Mouse (Mus musculus): ENCODE data around the gene Tspan12. TPM values are rescaled to one million over a fixed set of nuclear protein-coding genes. Genes with fewer than 3 reads are reported as not detected.

Tspan12 gene
- total and polyA plus RNA-seq, 2 experiments, result 37.1 to 165 TPM

DNA sequence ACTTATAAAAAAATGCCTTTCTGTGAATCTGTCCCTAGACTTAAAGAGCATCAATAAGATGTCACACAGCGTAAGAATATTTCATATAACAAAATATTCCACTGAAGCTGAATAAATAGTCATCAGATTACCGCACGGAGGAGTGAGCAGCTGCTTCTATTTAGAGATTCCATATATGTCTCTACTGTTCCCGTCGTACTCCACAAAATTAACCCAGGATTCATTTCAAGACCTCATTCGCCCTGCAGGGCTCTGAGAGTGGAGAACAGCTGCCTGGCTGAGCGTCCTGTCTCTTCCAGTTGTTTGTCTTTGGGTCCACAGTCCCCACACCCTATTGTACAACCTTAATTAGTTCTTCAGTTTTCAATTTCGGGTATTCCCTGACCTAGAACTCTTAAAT is 11.9 kb upstream of the Tspan12 start:
- Histone ChIP-seq H3K9ac (ENCODE audit: low read depth, low read length) (no peak overlapping the region), H3K79me2 (ENCODE audit: control insufficient read depth, insufficient read depth, low read length) (no peaks in the 10 kb centered on the region), H3K4me3 (ENCODE audit: insufficient read depth, low read depth, low read length) (no peak overlapping the region), H3K4me1 (ENCODE audit: control insufficient read depth, insufficient read depth, low read length) (no peaks in the 10 kb centered on the region), H3K27me3 (ENCODE audit: control insufficient read depth, insufficient read depth, low read length) (no peaks in the 10 kb centered on the region), H3K36me3 (ENCODE audit: control insufficient read depth, insufficient read depth, low read length) (no peaks in the 10 kb centered on the region), H3K27ac (replicated peaks; ENCODE audit: insufficient read depth, low read depth, low read length) (no peak overlapping the region)
- WGBS, result 81% methylated on average over 8 of the region's 8 CpGs
- TF ChIP-seq POLR2A (IDR thresholded peaks at IDR 0.05; ENCODE audit: extremely low read depth, insufficient read depth, low read length), result no peak
- no peak for TF ChIP-seq CTCF (IDR thresholded peaks at IDR 0.05; ENCODE audit: low read depth, low read length)
- no peak for DNase-seq (ENCODE audit: extremely low read depth, low read depth, low spot score)

DNA sequence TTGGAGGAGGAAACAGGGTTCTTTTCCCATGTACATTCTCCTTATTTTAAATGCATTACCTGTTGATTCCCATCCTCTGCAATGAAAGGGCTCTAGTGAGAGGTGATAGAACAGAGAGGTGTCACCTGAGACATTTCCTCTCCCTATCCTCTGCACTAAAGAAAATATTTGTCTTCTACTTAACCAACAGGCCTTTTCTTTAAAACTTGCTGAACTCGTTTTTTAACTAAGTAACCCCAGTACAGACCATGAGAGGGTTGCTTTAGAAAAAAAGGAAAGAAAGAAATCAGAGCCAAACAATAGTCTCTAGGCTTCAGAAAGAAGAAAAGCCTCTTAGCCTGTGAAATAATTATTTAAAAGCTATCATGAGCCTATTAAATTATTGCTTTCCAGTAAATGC is 11.2 kb upstream of the Tspan12 start:
- no peak overlapping the region for H3K27ac ChIP-seq (replicated peaks; ENCODE audit: insufficient read depth, low read depth, low read length)
- H3K36me3 ChIP-seq (ENCODE audit: control insufficient read depth, insufficient read depth, low read length), result no peaks in the 10 kb centered on the region
- H3K9ac ChIP-seq (ENCODE audit: low read depth, low read length), result no peak overlapping the region
- H3K79me2 ChIP-seq (ENCODE audit: control insufficient read depth, insufficient read depth, low read length), result no peaks in the 10 kb centered on the region
- WGBS, result 39% methylated on average over 1 of the region's 1 CpGs
- no peak overlapping the region for H3K4me3 ChIP-seq (ENCODE audit: insufficient read depth, low read depth, low read length)
- H3K27me3 ChIP-seq (ENCODE audit: control insufficient read depth, insufficient read depth, low read length), result no peaks in the 10 kb centered on the region
- TF ChIP-seq CTCF (IDR thresholded peaks at IDR 0.05; ENCODE audit: low read depth, low read length) (no peak), POLR2A (IDR thresholded peaks at IDR 0.05; ENCODE audit: extremely low read depth, insufficient read depth, low read length) (no peak)
- no peak for DNase-seq (ENCODE audit: extremely low read depth, low read depth, low spot score)
- H3K4me1 ChIP-seq (ENCODE audit: control insufficient read depth, insufficient read depth, low read length), result no peaks in the 10 kb centered on the region

DNA sequence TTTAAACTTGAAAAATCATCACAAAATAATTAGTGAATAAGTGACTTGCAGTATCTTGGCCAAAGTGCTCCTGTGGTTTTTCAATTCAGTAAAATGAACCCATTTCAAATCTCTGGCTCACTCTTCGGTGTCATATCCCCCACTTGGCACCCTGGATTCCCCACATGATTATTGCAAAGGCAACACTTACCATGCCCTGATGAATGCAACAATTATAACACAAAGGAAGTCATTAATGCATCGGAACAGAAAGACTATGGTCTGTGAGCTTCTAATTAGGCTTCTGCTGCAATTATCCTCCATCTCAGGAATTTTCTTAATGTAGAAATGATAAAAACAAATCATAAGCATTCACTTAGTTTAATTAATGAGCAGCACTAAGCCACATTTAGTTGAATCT is 9.0 kb upstream of the Tspan12 start:
- WGBS, result 87% methylated on average over 2 of the region's 2 CpGs
- DNase-seq (ENCODE audit: extremely low read depth, low read depth, low spot score), result no peak
- Histone ChIP-seq H3K27me3 (ENCODE audit: control insufficient read depth, insufficient read depth, low read length) (no peaks in the 10 kb centered on the region), H3K36me3 (ENCODE audit: control insufficient read depth, insufficient read depth, low read length) (no peaks in the 10 kb centered on the region), H3K79me2 (ENCODE audit: control insufficient read depth, insufficient read depth, low read length) (no peaks in the 10 kb centered on the region), H3K9ac (ENCODE audit: low read depth, low read length) (no peak overlapping the region), H3K4me3 (ENCODE audit: insufficient read depth, low read depth, low read length) (no peak overlapping the region), H3K27ac (replicated peaks; ENCODE audit: insufficient read depth, low read depth, low read length) (no peak overlapping the region), H3K4me1 (ENCODE audit: control insufficient read depth, insufficient read depth, low read length) (no peaks in the 10 kb centered on the region)
- TF ChIP-seq POLR2A (IDR thresholded peaks at IDR 0.05; ENCODE audit: extremely low read depth, insufficient read depth, low read length) (no peak), CTCF (IDR thresholded peaks at IDR 0.05; ENCODE audit: low read depth, low read length) (no peak)

DNA sequence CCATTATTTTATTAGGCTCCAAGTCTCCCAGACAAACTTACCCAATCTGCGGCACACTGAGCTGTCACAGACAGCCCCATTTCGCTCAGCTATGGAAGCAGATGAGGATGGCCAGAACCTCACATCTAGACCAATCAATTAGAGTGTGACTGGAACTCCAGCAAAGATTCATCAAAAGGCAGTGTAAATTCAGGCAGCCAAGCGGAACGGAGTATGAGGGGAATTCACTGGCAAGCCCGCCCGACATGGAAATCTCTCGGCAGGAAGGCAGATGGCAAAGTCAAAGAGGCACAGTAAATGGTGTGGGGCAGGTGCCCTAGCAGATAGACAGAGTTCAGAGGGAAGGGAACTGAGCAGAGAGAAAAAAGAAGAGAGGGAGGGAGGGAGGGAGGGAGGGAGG is 5.5 kb upstream of the Tspan12 start:
- DNase-seq (ENCODE audit: extremely low read depth, low read depth, low spot score), result no peak
- no peak overlapping the region for H3K27ac ChIP-seq (replicated peaks; ENCODE audit: insufficient read depth, low read depth, low read length)
- H3K27me3 ChIP-seq (ENCODE audit: control insufficient read depth, insufficient read depth, low read length), result no peaks in the 10 kb centered on the region
- 78% methylated on average over 7 of the region's 7 CpGs for WGBS
- H3K36me3 ChIP-seq (ENCODE audit: control insufficient read depth, insufficient read depth, low read length), result no peaks in the 10 kb centered on the region
- no peak overlapping the region for H3K9ac ChIP-seq (ENCODE audit: low read depth, low read length)
- TF ChIP-seq CTCF (IDR thresholded peaks at IDR 0.05; ENCODE audit: low read depth, low read length) (no peak), POLR2A (IDR thresholded peaks at IDR 0.05; ENCODE audit: extremely low read depth, insufficient read depth, low read length) (no peak)
- H3K79me2 ChIP-seq (ENCODE audit: control insufficient read depth, insufficient read depth, low read length), result no peaks in the 10 kb centered on the region
- peaks cover 5% of the 10 kb centered on the region for H3K4me1 ChIP-seq (ENCODE audit: control insufficient read depth, insufficient read depth, low read length)
- no peak overlapping the region for H3K4me3 ChIP-seq (ENCODE audit: insufficient read depth, low read depth, low read length)

DNA sequence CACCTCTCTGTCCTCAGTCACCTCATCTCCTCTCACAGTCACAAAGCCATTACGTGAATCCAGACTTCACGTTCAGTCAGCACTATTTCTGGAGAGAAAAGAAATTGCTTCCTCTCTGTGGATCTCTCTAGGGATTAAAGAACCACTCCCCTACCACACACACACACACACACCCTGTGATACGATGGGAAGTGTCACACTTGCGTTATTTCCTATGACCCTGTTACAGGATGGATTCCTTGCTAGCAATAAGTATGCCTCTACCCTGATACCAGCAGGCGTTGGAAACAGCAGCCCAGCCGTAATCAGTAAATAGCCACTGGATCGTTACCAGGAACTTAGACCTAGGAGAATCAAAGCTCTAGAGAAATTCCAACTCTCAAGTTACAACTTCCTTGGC is 3.6 kb upstream of the Tspan12 start:
- Histone ChIP-seq H3K27me3 (ENCODE audit: control insufficient read depth, insufficient read depth, low read length) (no peaks in the 10 kb centered on the region), H3K4me1 (ENCODE audit: control insufficient read depth, insufficient read depth, low read length) (peaks cover 5% of the 10 kb centered on the region), H3K4me3 (ENCODE audit: insufficient read depth, low read depth, low read length) (no peak overlapping the region), H3K79me2 (ENCODE audit: control insufficient read depth, insufficient read depth, low read length) (peaks cover 2% of the 10 kb centered on the region; the same call in 1 of the 2 replicates), H3K27ac (replicated peaks; ENCODE audit: insufficient read depth, low read depth, low read length) (no peak overlapping the region), H3K9ac (ENCODE audit: low read depth, low read length) (no peak overlapping the region), H3K36me3 (ENCODE audit: control insufficient read depth, insufficient read depth, low read length) (no peaks in the 10 kb centered on the region)
- no peak for TF ChIP-seq POLR2A (IDR thresholded peaks at IDR 0.05; ENCODE audit: extremely low read depth, insufficient read depth, low read length)
- TF ChIP-seq CTCF (IDR thresholded peaks at IDR 0.05; ENCODE audit: low read depth, low read length), result no peak
- WGBS, result 66% methylated on average over 7 of the region's 7 CpGs
- no peak for DNase-seq (ENCODE audit: extremely low read depth, low read depth, low spot score)

DNA sequence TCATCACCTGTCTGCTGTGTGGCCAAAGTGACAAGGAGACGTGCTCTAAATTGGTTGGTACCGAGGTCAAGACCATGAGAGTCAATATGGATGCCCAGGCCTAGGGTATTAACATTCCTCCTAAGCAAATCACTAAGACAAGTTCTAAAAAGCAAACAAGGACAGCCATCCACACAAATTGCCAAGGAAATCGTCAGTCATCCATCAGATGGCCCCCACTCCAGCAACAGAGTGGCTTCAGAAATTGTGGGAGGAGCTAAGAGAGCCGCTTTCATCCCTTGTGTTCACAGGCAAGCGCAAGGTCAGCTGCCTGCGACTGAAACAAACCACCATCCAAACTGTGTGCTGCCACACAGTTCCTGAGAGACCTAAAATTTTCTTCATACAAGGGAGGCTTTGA is 1.0 kb upstream of the Tspan12 start:
- DNase-seq (ENCODE audit: extremely low read depth, low read depth, low spot score), result peak; percentile 25
- H3K27ac ChIP-seq (replicated peaks; ENCODE audit: insufficient read depth, low read depth, low read length), result no peak overlapping the region
- H3K4me1 ChIP-seq (ENCODE audit: control insufficient read depth, insufficient read depth, low read length), result peaks cover 6% of the 10 kb centered on the region
- H3K36me3 ChIP-seq (ENCODE audit: control insufficient read depth, insufficient read depth, low read length), result peaks cover 4% of the 10 kb centered on the region; the same call in 1 of the 2 replicates
- no peak overlapping the region for H3K4me3 ChIP-seq (ENCODE audit: insufficient read depth, low read depth, low read length)
- 43% methylated on average over 6 of the region's 6 CpGs for WGBS
- peaks cover 6% of the 10 kb centered on the region; the same call in 1 of the 2 replicates for H3K79me2 ChIP-seq (ENCODE audit: control insufficient read depth, insufficient read depth, low read length)
- no peak overlapping the region for H3K9ac ChIP-seq (ENCODE audit: low read depth, low read length)
- no peaks in the 10 kb centered on the region for H3K27me3 ChIP-seq (ENCODE audit: control insufficient read depth, insufficient read depth, low read length)
- no peak for TF ChIP-seq POLR2A (IDR thresholded peaks at IDR 0.05; ENCODE audit: extremely low read depth, insufficient read depth, low read length)
- TF ChIP-seq CTCF (IDR thresholded peaks at IDR 0.05; ENCODE audit: low read depth, low read length), result no peak
